Mouse (Mus musculus) testis, adult 2 months (tissue): ENCODE data around the gene Dnajb1. TPM values are rescaled to one million over a fixed set of nuclear protein-coding genes. Genes with fewer than 3 reads are reported as not detected.

Source experiments
- H3K27ac ChIP-seq: fragments of 200-500 bp; 2 replicates; pipeline ENCODE4 v1.5.1; 2012; ENCODE audit warnings: low read depth, low read length; ENCODE audit not compliant: control insufficient read depth, insufficient read depth
- H3K27me3 ChIP-seq: fragments of 200-500 bp; 2 replicates; pipeline ENCODE4 v1.6.1; 2012; ENCODE audit warnings: mild to moderate bottlenecking, low read length, moderate library complexity; ENCODE audit not compliant: control insufficient read depth, insufficient read depth
- H3K36me3 ChIP-seq: fragments of 200-500 bp; 2 replicates; pipeline ENCODE4 v1.6.1; 2012; ENCODE audit warnings: mild to moderate bottlenecking, low read length; ENCODE audit not compliant: control insufficient read depth, insufficient read depth
- H3K4me1 ChIP-seq: fragments of 200-500 bp; 2 replicates; pipeline ENCODE4 v1.6.1; 2012; ENCODE audit warnings: low read length; ENCODE audit not compliant: control insufficient read depth, insufficient read depth
- H3K4me3 ChIP-seq: fragments of 200-500 bp; 2 replicates; pipeline ENCODE4 v1.5.1; 2012; ENCODE audit warnings: low read depth, mild to moderate bottlenecking, low read length, moderate library complexity, mixed read lengths; ENCODE audit not compliant: control insufficient read depth
- CTCF ChIP-seq: fragments of 200-500 bp; IDR thresholded peaks from 2 replicates; pipeline ENCODE4 v1.5.1; 2012; ENCODE audit warnings: low read depth, mild to moderate bottlenecking, inconsistent platforms, low read length, moderate library complexity; ENCODE audit not compliant: control insufficient read depth, insufficient read depth, insufficient replicate concordance
- POLR2A ChIP-seq: fragments of 200-500 bp; IDR thresholded peaks from 2 replicates; pipeline ENCODE4 v1.6.1; 2012; ENCODE audit warnings: low read depth, mild to moderate bottlenecking, inconsistent platforms, low read length, moderate library complexity; ENCODE audit not compliant: control insufficient read depth
- polyA plus RNA-seq: library from polyadenylated mRNA; depleted of rRNA; stranded (reverse); fragments of >200 nt; gene quantifications from 2 replicates; pipeline ENCODE4 v1.2.3, GENCODE M21; 2012

The Dnajb1 gene
- polyA plus RNA-seq, 1 experiment: 203 TPM

- H3K4me1 ChIP-seq: peaks cover 16% of the 10 kb centered on the region
- H3K27me3 ChIP-seq: no peaks in the 10 kb centered on the region
- H3K27ac ChIP-seq: no peak overlapping the region
- no peak overlapping the region for H3K4me3 ChIP-seq
- no peaks in the 10 kb centered on the region for H3K36me3 ChIP-seq
- TF ChIP-seq CTCF (no peak), POLR2A (no peak)
Observed at GRCm38 (mm10) chr8:83649699-83650098, 41.7 kb downstream of the Dnajb1 start.

- Histone ChIP-seq H3K4me3 (peak within 1 kb of the TSS; percentile 88), H3K36me3 (no peaks in the 10 kb centered on the region), H3K27ac (peak within 1 kb of the TSS; percentile 59; the same call in 1 of the 2 replicates), H3K4me1 (peaks cover 16% of the 10 kb centered on the region), H3K27me3 (no peaks in the 10 kb centered on the region)
- TF ChIP-seq CTCF (no peak), POLR2A (peak; percentile 75)
Observed at GRCm38 (mm10) chr8:83652030-83652743, 44.2 kb downstream of the Dnajb1 start, which contains the start of gene Gipc1. TSS of gene Gipc1 (plus strand) at chr8:83652677.

GRCm38 (mm10) chr8:83652744-83653661 is 45.0 kb downstream of the Dnajb1 start:
- peaks cover 16% of the 10 kb centered on the region for H3K4me1 ChIP-seq
- TF ChIP-seq CTCF: no peak
- no peak for TF ChIP-seq POLR2A
- no peaks in the 10 kb centered on the region for H3K36me3 ChIP-seq
- peak overlapping the region; percentile 59; the same call in 1 of the 2 replicates for H3K27ac ChIP-seq
- peak overlapping the region; percentile 88 for H3K4me3 ChIP-seq
- H3K27me3 ChIP-seq: no peaks in the 10 kb centered on the region

- H3K36me3 ChIP-seq: no peaks in the 10 kb centered on the region
- H3K4me1 ChIP-seq: peaks cover 16% of the 10 kb centered on the region
- no peaks in the 10 kb centered on the region for H3K27me3 ChIP-seq
- H3K27ac ChIP-seq: no peak overlapping the region
- H3K4me3 ChIP-seq: peak overlapping the region; percentile 88
- TF ChIP-seq CTCF: no peak
Observed at GRCm38 (mm10) chr8:83653662-83654017, 45.6 kb downstream of the Dnajb1 start.

GRCm38 (mm10) chr8:83654725-83655124 is 46.7 kb downstream of the Dnajb1 start:
- Histone ChIP-seq H3K4me1 (peaks cover 16% of the 10 kb centered on the region), H3K4me3 (no peak overlapping the region), H3K36me3 (no peaks in the 10 kb centered on the region), H3K27me3 (no peaks in the 10 kb centered on the region), H3K27ac (no peak overlapping the region)
- TF ChIP-seq CTCF (no peak), POLR2A (no peak)

GRCm38 (mm10) chr8:83656043-83656442 is 48.0 kb downstream of the Dnajb1 start:
- H3K36me3 ChIP-seq: no peaks in the 10 kb centered on the region
- H3K27ac ChIP-seq: no peak overlapping the region
- H3K4me3 ChIP-seq: no peak overlapping the region
- TF ChIP-seq POLR2A: no peak
- TF ChIP-seq CTCF: no peak
- peaks cover 18% of the 10 kb centered on the region for H3K4me1 ChIP-seq
- H3K27me3 ChIP-seq: no peaks in the 10 kb centered on the region

GRCm38 (mm10) chr8:83656484-83657246 is 48.7 kb downstream of the Dnajb1 start:
- H3K27me3 ChIP-seq: no peaks in the 10 kb centered on the region
- peaks cover 17% of the 10 kb centered on the region for H3K4me1 ChIP-seq
- no peak overlapping the region for H3K27ac ChIP-seq
- no peak overlapping the region for H3K4me3 ChIP-seq
- TF ChIP-seq CTCF: no peak
- no peak for TF ChIP-seq POLR2A
- H3K36me3 ChIP-seq: no peaks in the 10 kb centered on the region
